Mouse (Mus musculus) myocyte (in vitro differentiated cells): ENCODE measurements around the gene Olfr1387.

Source experiments
- E2F4 ChIP-seq: IDR thresholded peaks from one replicate; pipeline ENCODE4 v1.6.1; 2011; ENCODE audit warnings: mild to moderate bottlenecking, control low read depth, moderate library complexity; ENCODE audit not compliant: insufficient read depth
- MAX ChIP-seq: IDR thresholded peaks from one replicate; pipeline ENCODE4 v1.6.1; 2011; ENCODE audit warnings: low read depth, mild to moderate bottlenecking, control low read depth
- MYOG ChIP-seq, 3 experiments: IDR thresholded peaks; one replicate each; pipeline ENCODE4 v1.6.1; 2011; ENCODE audit warnings: control low read depth in 2 of 3, low read depth in 2 of 3, mild to moderate bottlenecking in 2 of 3; ENCODE audit not compliant: insufficient read length in 2 of 3, control insufficient read depth in 1 of 3, insufficient read depth in 1 of 3
- POLR2A ChIP-seq: IDR thresholded peaks from one replicate; pipeline ENCODE4 v1.6.1; 2011; ENCODE audit warnings: low read depth, mild to moderate bottlenecking, control low read depth, moderate library complexity; ENCODE audit not compliant: insufficient read length

DNA sequence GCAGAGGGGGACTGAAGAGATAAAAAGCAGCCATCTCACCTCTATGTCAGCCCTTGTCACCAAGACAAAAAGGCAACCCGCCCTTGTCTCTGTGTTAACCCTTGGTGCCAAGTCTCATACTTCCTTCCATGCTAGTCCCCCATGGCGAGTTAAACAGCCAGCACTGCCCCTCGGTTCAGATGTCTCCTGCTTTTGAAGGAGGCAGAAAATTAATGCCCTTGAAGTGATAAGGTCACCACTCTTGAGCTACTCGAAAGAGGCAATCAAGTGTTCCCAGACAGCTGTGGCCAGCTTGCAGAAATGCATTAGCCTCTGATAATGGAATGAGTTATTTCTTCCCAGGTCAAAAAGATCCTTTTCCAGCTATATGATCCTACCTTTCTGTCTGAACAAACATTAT, 30.8 kb downstream of the Olfr1387 start:
- TF ChIP-seq MAX, result no peak
- no peak for TF ChIP-seq POLR2A
- TF ChIP-seq MYOG (IDR thresholded peaks at IDR 0.05; ENCODE audit: control insufficient read depth in 1 of 3, insufficient read depth in 1 of 3, insufficient read length in 2 of 3, low read depth in 2 of 3), result no peak
- TF ChIP-seq E2F4, result no peak
